7 mouse cellular contexts compared by ENCODE assay signal in the genomic region with DNA sequence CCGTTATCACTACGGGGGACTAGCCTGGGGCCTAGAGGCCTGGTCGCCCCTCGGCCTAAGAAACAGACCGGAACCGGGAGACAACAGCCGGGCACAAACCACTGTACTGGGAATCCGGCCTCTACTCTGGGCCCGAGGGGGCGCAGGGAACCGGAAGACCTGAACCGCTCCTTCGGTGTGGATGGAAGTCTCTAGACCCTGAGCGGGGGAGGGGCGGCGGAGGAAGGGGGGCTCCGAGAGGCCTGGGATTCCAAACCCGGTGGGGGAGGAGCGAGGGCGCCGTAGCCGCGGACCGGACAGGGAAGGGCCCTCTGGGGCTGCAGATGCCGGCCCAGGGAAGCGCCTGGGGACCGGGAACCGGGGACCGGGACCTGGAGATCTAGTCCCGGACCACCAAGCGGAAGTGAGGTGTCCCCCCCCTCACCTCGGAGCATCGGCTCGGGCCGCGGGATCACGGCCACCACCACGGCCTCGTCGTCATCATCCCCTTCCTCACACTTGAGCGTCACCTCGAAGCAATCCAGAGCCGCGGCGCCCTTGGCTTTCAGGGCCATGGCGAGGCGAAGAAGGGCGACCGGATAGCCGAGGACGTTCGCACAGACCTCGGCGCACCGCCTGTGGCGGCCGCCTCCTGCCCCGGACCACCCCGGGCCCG. TPM values are rescaled to one million over a fixed set of nuclear protein-coding genes. Genes with fewer than 3 reads are reported as not detected.
DNase-seq lines count a peak whose midpoint lies in the region; ATAC-seq and TF ChIP-seq lines count a peak whose summit lies in the region.

No protein-coding gene starts in this region.

- ATAC-seq in granulocyte monocyte progenitor cell, adult 5-6 weeks (replicated peaks; ENCODE audit: poor library complexity, severe bottlenecking): peak; percentile 24
- peak; percentile 41 for ATAC-seq in intestine, postnatal 0 days
- ATAC-seq in limb, embryonic 12.5 days (ENCODE audit: insufficient number of reproducible peaks, insufficient read depth, low FRiP score, low TSS enrichment, low read depth): peak; percentile 87
- no peak; the same call in none of the 2 replicates for ATAC-seq in midbrain, embryonic 13.5 days

- H3K9me3 ChIP-seq in intestine, postnatal 0 days (ENCODE audit: control insufficient read depth): no peaks in the 10 kb centered on the region
- 0 out of 2 replicates have a peak, but pooled peaks cover 5% of the 10 kb centered on the region for H3K9me3 ChIP-seq in limb, embryonic 12.5 days
- H3K9me3 ChIP-seq in midbrain, embryonic 13.5 days: no peaks in the 10 kb centered on the region

- 1% methylated on average over 51 of the region's 60 CpGs for WGBS in intestine, postnatal 0 days
- WGBS in limb, embryonic 12.5 days: under 1% methylated on average over 54 of the region's 60 CpGs
- under 1% methylated on average over 44 of the region's 60 CpGs for WGBS in midbrain, embryonic 13.5 days
- WGBS in spleen, adult 2 months: 1% methylated on average over 51 of the region's 60 CpGs

- H3K9ac ChIP-seq in intestine, postnatal 0 days (ENCODE audit: low read depth, low read length): peak overlapping the region; percentile 94
- H3K9ac ChIP-seq in limb, embryonic 12.5 days (replicated peaks): peak overlapping the region; percentile 92
- H3K9ac ChIP-seq in midbrain, embryonic 13.5 days (replicated peaks): peak overlapping the region; percentile 91

- no peak for TF ChIP-seq POLR2A in spleen, adult 2 months (IDR thresholded peaks at IDR 0.05; ENCODE audit: low read depth, low read length)

- peak overlapping the region; percentile 78 for H3K27ac ChIP-seq in intestine, postnatal 0 days (ENCODE audit: low read depth, low read length)
- H3K27ac ChIP-seq in limb, embryonic 12.5 days: peak overlapping the region; percentile 93
- peak overlapping the region; percentile 95 for H3K27ac ChIP-seq in midbrain, embryonic 13.5 days
- peak overlapping the region; percentile 31 for H3K27ac ChIP-seq in spleen, adult 2 months (ENCODE audit: insufficient read depth, low read length)

- TF ChIP-seq CTCF in intestine, postnatal 0 days (IDR thresholded peaks at IDR 0.05; ENCODE audit: low read depth): peak; percentile 30; the same call in 1 of the 2 replicates
- TF ChIP-seq CTCF in spleen, adult 2 months (IDR thresholded peaks at IDR 0.05; ENCODE audit: extremely low read depth, insufficient read depth, insufficient read length, insufficient replicate concordance): no peak

- peak; percentile 83 for DNase-seq in adrenal gland, postnatal 14 days
- peak; percentile 85 for DNase-seq in embryo, embryonic 9.5 days (ENCODE audit: extremely low spot score)
- DNase-seq in spleen, adult 2 months (ENCODE audit: low read depth in 1 of 2, low spot score in 2 of 2): peak in 1 of 2 experiments; percentile 40

- H3K4me1 ChIP-seq in intestine, postnatal 0 days (replicated peaks; ENCODE audit: control insufficient read depth, insufficient read depth, low read length): no peaks in the 10 kb centered on the region; the same call in 1 of the 2 replicates
- H3K4me1 ChIP-seq in limb, embryonic 12.5 days (replicated peaks): peaks cover 21% of the 10 kb centered on the region
- peaks cover 51% of the 10 kb centered on the region for H3K4me1 ChIP-seq in midbrain, embryonic 13.5 days (replicated peaks)
- no peaks in the 10 kb centered on the region for H3K4me1 ChIP-seq in spleen, adult 2 months (ENCODE audit: control insufficient read depth, insufficient read depth, insufficient read length)

- H3K4me3 ChIP-seq in intestine, postnatal 0 days (ENCODE audit: low read depth, low read length): peak overlapping the region; percentile 75
- H3K4me3 ChIP-seq in limb, embryonic 12.5 days (replicated peaks): peak overlapping the region; percentile 92
- H3K4me3 ChIP-seq in midbrain, embryonic 13.5 days (replicated peaks): peak overlapping the region; percentile 68
- peak overlapping the region; percentile 77 for H3K4me3 ChIP-seq in spleen, adult 2 months (ENCODE audit: extremely low read depth, insufficient read depth, insufficient read length)

- peak overlapping the region; percentile 73 for H3K4me2 ChIP-seq in intestine, postnatal 0 days (replicated peaks; ENCODE audit: low read depth)
- H3K4me2 ChIP-seq in limb, embryonic 12.5 days: peak overlapping the region; percentile 62
- H3K4me2 ChIP-seq in midbrain, embryonic 13.5 days (replicated peaks): peak overlapping the region; percentile 81

- H3K36me3 ChIP-seq in intestine, postnatal 0 days (ENCODE audit: control insufficient read depth, insufficient read depth): no peaks in the 10 kb centered on the region
- peaks cover 17% of the 10 kb centered on the region for H3K36me3 ChIP-seq in limb, embryonic 12.5 days
- peaks cover 12% of the 10 kb centered on the region for H3K36me3 ChIP-seq in midbrain, embryonic 13.5 days
- no peaks in the 10 kb centered on the region for H3K36me3 ChIP-seq in spleen, adult 2 months (ENCODE audit: control insufficient read depth, insufficient read depth, low read length)

- no peaks in the 10 kb centered on the region for H3K27me3 ChIP-seq in intestine, postnatal 0 days (replicated peaks; ENCODE audit: control insufficient read depth, insufficient read depth, low read length)
- no peaks in the 10 kb centered on the region for H3K27me3 ChIP-seq in limb, embryonic 12.5 days
- H3K27me3 ChIP-seq in midbrain, embryonic 13.5 days: no peaks in the 10 kb centered on the region
- no peaks in the 10 kb centered on the region for H3K27me3 ChIP-seq in spleen, adult 2 months (ENCODE audit: control insufficient read depth, insufficient read depth, low read length)

RNA-seq across cellular contexts. Expression of a gene that starts 0.4 kb away (rescaled TPM):
- total RNA-seq in adrenal gland, postnatal 14 days (2021): 23.8 and 30.4 TPM in 2 replicates
- total RNA-seq in granulocyte monocyte progenitor cell, adult 5-6 weeks (2014; fragmentation: Nextera tagmentation): 19.2 and 19.8 TPM in 2 replicates
- 4.7 and 4.9 TPM in 2 replicates for total RNA-seq in granulocyte monocyte progenitor cell, adult 5-6 weeks (2017)
- polyA plus RNA-seq in intestine, postnatal 0 days (2015; fragmentation: Nextera tagmentation; extraction: Ambion mirVana): 11.3 and 12.2 TPM in 2 replicates
- 41.2 and 45.1 TPM in 2 replicates for polyA plus RNA-seq in limb, embryonic 12.5 days (2016; fragmentation: Nextera tagmentation; extraction: Ambion mirVana)
- polyA plus RNA-seq in midbrain, embryonic 13.5 days (2015; fragmentation: Nextera tagmentation; extraction: Ambion mirVana): 42.2 and 45.3 TPM in 2 replicates
- polyA plus RNA-seq in spleen, adult 2 months (2012; rRNA removed): 10.3 and 12.2 TPM in 2 replicates

RNA-seq across cellular contexts. Expression of a gene that starts 35.0 kb away (rescaled TPM):
- total RNA-seq in adrenal gland, postnatal 14 days (2021): 29.0 and 32.4 TPM in 2 replicates
- total RNA-seq in granulocyte monocyte progenitor cell, adult 5-6 weeks (2014; fragmentation: Nextera tagmentation): 1.5 and 3.1 TPM in 2 replicates
- total RNA-seq in granulocyte monocyte progenitor cell, adult 5-6 weeks (2017): 1.2 and 1.6 TPM in 2 replicates
- 2.7 and 2.9 TPM in 2 replicates for polyA plus RNA-seq in intestine, postnatal 0 days (2015; fragmentation: Nextera tagmentation; extraction: Ambion mirVana)
- 11.0 and 12.0 TPM in 2 replicates for polyA plus RNA-seq in limb, embryonic 12.5 days (2016; fragmentation: Nextera tagmentation; extraction: Ambion mirVana)
- polyA plus RNA-seq in midbrain, embryonic 13.5 days (2015; fragmentation: Nextera tagmentation; extraction: Ambion mirVana): 16.7 and 17.5 TPM in 2 replicates
- 10.1 and 12.3 TPM in 2 replicates for polyA plus RNA-seq in spleen, adult 2 months (2012; rRNA removed)

RNA-seq across cellular contexts. Expression of a gene that starts 40.7 kb away (rescaled TPM):
- total RNA-seq in adrenal gland, postnatal 14 days (2021): 70.0 and 85.3 TPM in 2 replicates
- total RNA-seq in granulocyte monocyte progenitor cell, adult 5-6 weeks (2014; fragmentation: Nextera tagmentation): 48.7 and 85.8 TPM in 2 replicates
- 17.8 and 21.2 TPM in 2 replicates for total RNA-seq in granulocyte monocyte progenitor cell, adult 5-6 weeks (2017)
- polyA plus RNA-seq in intestine, postnatal 0 days (2015; fragmentation: Nextera tagmentation; extraction: Ambion mirVana): 39.6 and 46.4 TPM in 2 replicates
- polyA plus RNA-seq in limb, embryonic 12.5 days (2016; fragmentation: Nextera tagmentation; extraction: Ambion mirVana): 54.4 and 58.5 TPM in 2 replicates
- polyA plus RNA-seq in midbrain, embryonic 13.5 days (2015; fragmentation: Nextera tagmentation; extraction: Ambion mirVana): 40.7 and 47.1 TPM in 2 replicates
- polyA plus RNA-seq in spleen, adult 2 months (2012; rRNA removed): 84.8 and 111 TPM in 2 replicates

Comparison
In these comparisons a context has a peak if more than half of its experiments do, and no peak if none do; other contexts are left out.
1. H3K27ac ChIP-seq: peak in every context shown above with its lines; median percentile 95 in midbrain, embryonic 13.5 days; 93 in limb, embryonic 12.5 days; 78 in intestine, postnatal 0 days; 31 in spleen, adult 2 months.